Mouse (Mus musculus): ENCODE measurements around the gene Ankub1. TPM values are rescaled to one million over a fixed set of nuclear protein-coding genes. Genes with fewer than 3 reads are reported as not detected.

Gene Ankub1
- total and polyA plus RNA-seq, 2 experiments from 2014 or later = not detected

DNA sequence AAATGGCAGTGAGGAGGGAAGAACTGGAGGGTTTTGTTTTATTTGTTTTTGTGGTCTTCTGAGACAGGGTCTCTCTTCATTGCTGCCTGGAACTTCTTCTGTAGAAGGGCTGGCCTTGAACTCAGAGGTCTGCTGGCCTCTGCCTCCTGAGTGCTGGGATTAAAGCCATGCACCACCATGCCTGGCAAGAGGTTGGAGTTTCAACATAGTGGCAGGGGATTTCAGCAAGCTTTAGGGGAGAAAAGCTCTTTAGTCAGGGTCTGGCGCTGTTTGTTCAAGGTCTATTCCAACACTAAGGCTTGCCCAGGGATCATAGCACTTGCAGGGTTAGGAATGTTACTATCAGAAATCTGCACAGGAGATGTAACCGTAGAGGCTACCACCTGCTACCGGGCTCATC lies 39.0 kb downstream of the Ankub1 start:
- no peak for ATAC-seq (ENCODE audit: insufficient read depth, low read depth)
- H3K27ac ChIP-seq (ENCODE audit: low read depth) = no peak overlapping the region
- 76% methylated on average over 3 of the region's 3 CpGs for WGBS
- no peaks in the 10 kb centered on the region for H3K9me3 ChIP-seq (replicated peaks; ENCODE audit: control insufficient read depth, low read length)
- no peak for DNase-seq (ENCODE audit: low spot score)
- no peak overlapping the region for H3K4me3 ChIP-seq (ENCODE audit: low read depth, low read length)
- H3K27me3 ChIP-seq (ENCODE audit: control insufficient read depth, insufficient read depth, low read length) = no peaks in the 10 kb centered on the region
- peaks cover 7% of the 10 kb centered on the region; the same call in 1 of the 2 replicates for H3K4me1 ChIP-seq (ENCODE audit: control insufficient read depth, insufficient read depth)
- TF ChIP-seq CTCF (IDR thresholded peaks at IDR 0.05; ENCODE audit: low read depth) (no peak), EP300 (IDR thresholded peaks at IDR 0.05; ENCODE audit: low read depth) (no peak)
- 0 out of 2 replicates have a peak, but pooled peaks cover 3% of the 10 kb centered on the region for H3K36me3 ChIP-seq (replicated peaks; ENCODE audit: control insufficient read depth, insufficient read depth, low read length)
- H3K4me2 ChIP-seq (ENCODE audit: low read depth, low read length) = no peak overlapping the region
- H3K9ac ChIP-seq (replicated peaks; ENCODE audit: low read depth, low read length) = no peak overlapping the region

DNA sequence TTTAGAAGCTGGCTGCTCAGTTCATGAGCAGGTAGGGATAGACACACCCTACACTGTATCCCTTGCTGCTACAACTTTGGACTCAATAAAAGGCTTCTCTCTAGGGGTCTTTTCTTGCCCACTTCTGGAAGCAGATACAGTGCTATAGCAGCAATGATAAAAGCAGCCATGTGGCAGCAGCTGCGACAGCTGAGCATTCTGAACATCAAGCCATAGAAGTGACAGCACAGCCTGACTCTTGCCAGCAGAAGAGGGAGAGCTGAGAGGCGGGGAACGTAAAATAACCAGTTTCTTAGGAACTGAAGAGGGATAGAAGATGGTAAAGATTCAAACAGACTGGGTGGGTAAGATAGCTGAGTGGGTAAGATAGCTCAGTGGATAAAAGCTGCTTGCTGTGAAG lies 40.1 kb downstream of the Ankub1 start:
- H3K9ac ChIP-seq (replicated peaks; ENCODE audit: low read depth, low read length) = no peak overlapping the region
- DNase-seq (ENCODE audit: low spot score) (no peak), ATAC-seq (ENCODE audit: insufficient read depth, low read depth) (no peak)
- H3K27me3 ChIP-seq (ENCODE audit: control insufficient read depth, insufficient read depth, low read length) = no peaks in the 10 kb centered on the region
- H3K4me1 ChIP-seq (ENCODE audit: control insufficient read depth, insufficient read depth) = peaks cover 7% of the 10 kb centered on the region; the same call in 1 of the 2 replicates
- WGBS = 78% methylated on average over 3 of the region's 3 CpGs
- H3K4me2 ChIP-seq (ENCODE audit: low read depth, low read length) = no peak overlapping the region
- no peak overlapping the region for H3K27ac ChIP-seq (ENCODE audit: low read depth)
- H3K36me3 ChIP-seq (replicated peaks; ENCODE audit: control insufficient read depth, insufficient read depth, low read length) = 0 out of 2 replicates have a peak, but pooled peaks cover 3% of the 10 kb centered on the region
- no peak overlapping the region for H3K4me3 ChIP-seq (ENCODE audit: low read depth, low read length)
- no peaks in the 10 kb centered on the region for H3K9me3 ChIP-seq (replicated peaks; ENCODE audit: control insufficient read depth, low read length)
- TF ChIP-seq CTCF (IDR thresholded peaks at IDR 0.05; ENCODE audit: low read depth) (no peak), EP300 (IDR thresholded peaks at IDR 0.05; ENCODE audit: low read depth) (no peak)

DNA sequence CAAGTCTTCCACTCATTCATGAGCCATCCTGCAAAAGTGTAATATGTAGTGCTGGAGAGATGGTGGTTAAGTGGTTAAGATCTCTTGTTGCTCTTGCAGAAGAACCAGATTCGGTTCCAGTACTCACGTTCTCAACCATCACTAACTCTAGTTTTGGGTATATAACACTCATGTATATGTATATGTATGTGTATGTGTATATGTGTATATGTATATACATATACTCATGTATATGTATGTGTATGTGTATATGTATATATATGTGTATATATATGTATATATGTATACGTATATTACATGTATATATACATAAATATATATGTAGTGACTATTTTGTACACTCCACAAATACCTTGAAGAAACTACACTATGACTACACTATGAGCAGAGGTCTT lies 40.7 kb downstream of the Ankub1 start:
- WGBS = 63% methylated on average over 3 of the region's 3 CpGs
- H3K4me1 ChIP-seq (ENCODE audit: control insufficient read depth, insufficient read depth) = peaks cover 7% of the 10 kb centered on the region; the same call in 1 of the 2 replicates
- TF ChIP-seq CTCF (IDR thresholded peaks at IDR 0.05; ENCODE audit: low read depth) = no peak
- no peak for TF ChIP-seq EP300 (IDR thresholded peaks at IDR 0.05; ENCODE audit: low read depth)
- H3K9ac ChIP-seq (replicated peaks; ENCODE audit: low read depth, low read length) = peak overlapping the region; percentile 77
- H3K9me3 ChIP-seq (replicated peaks; ENCODE audit: control insufficient read depth, low read length) = no peaks in the 10 kb centered on the region
- 0 out of 2 replicates have a peak, but pooled peaks cover 3% of the 10 kb centered on the region for H3K36me3 ChIP-seq (replicated peaks; ENCODE audit: control insufficient read depth, insufficient read depth, low read length)
- H3K27me3 ChIP-seq (ENCODE audit: control insufficient read depth, insufficient read depth, low read length) = no peaks in the 10 kb centered on the region
- no peak for ATAC-seq (ENCODE audit: insufficient read depth, low read depth)
- H3K4me3 ChIP-seq (ENCODE audit: low read depth, low read length) = peak overlapping the region; percentile 82
- no peak overlapping the region; the same call in 1 of the 2 replicates for H3K27ac ChIP-seq (ENCODE audit: low read depth)
- H3K4me2 ChIP-seq (ENCODE audit: low read depth, low read length) = peak overlapping the region; percentile 84
- DNase-seq (ENCODE audit: low spot score) = no peak

GRCm38 (mm10) chr3:57651231-57651864 lies 41.3 kb downstream of the Ankub1 start, which contains the start of gene Commd2:
Gene Commd2, minus strand, starts transcription at chr3:57651715.
- no peaks in the 10 kb centered on the region for H3K27me3 ChIP-seq (ENCODE audit: control insufficient read depth, insufficient read depth, low read length)
- no peak for TF ChIP-seq CTCF (IDR thresholded peaks at IDR 0.05; ENCODE audit: low read depth)
- no peak for TF ChIP-seq EP300 (IDR thresholded peaks at IDR 0.05; ENCODE audit: low read depth)
- H3K4me2 ChIP-seq (ENCODE audit: low read depth, low read length) = peak within 1 kb of the TSS; percentile 84
- WGBS = under 1% methylated on average over 42 of the region's 42 CpGs
- H3K9ac ChIP-seq (replicated peaks; ENCODE audit: low read depth, low read length) = peak within 1 kb of the TSS; percentile 77
- peaks cover 8% of the 10 kb centered on the region for H3K36me3 ChIP-seq (replicated peaks; ENCODE audit: control insufficient read depth, insufficient read depth, low read length)
- peak within 1 kb of the TSS; percentile 82 for H3K4me3 ChIP-seq (ENCODE audit: low read depth, low read length)
- ATAC-seq (ENCODE audit: insufficient read depth, low read depth) (peak; percentile 96), DNase-seq (ENCODE audit: low spot score) (peak; percentile 62)
- peaks cover 7% of the 10 kb centered on the region; the same call in 1 of the 2 replicates for H3K4me1 ChIP-seq (ENCODE audit: control insufficient read depth, insufficient read depth)
- no peaks in the 10 kb centered on the region for H3K9me3 ChIP-seq (replicated peaks; ENCODE audit: control insufficient read depth, low read length)
- peak within 1 kb of the TSS; percentile 81 for H3K27ac ChIP-seq (ENCODE audit: low read depth)

DNA sequence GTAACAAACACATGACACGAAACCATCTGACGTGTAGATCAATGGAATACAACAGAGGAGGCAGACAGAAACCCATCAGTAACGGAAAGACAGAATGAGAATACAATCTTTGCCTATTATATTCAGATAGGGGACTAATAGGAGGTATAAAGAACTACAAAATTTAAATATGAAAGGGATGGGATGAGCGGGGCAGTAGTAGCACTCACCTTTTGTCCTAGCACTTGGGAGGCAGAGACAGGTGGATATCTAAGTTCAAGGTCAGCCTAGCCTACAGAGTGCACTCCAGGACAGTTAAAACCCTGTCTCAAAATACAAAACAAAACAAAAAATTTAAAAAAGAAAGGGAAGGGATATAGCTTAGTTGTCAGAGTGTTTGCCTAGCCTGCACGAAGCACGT lies 49.4 kb downstream of the Ankub1 start:
- ATAC-seq (ENCODE audit: insufficient read depth, low read depth) (no peak), DNase-seq (ENCODE audit: low spot score) (no peak)
- H3K36me3 ChIP-seq (replicated peaks; ENCODE audit: control insufficient read depth, insufficient read depth, low read length) = peaks cover 20% of the 10 kb centered on the region
- TF ChIP-seq CTCF (IDR thresholded peaks at IDR 0.05; ENCODE audit: low read depth) (no peak), EP300 (IDR thresholded peaks at IDR 0.05; ENCODE audit: low read depth) (no peak)
- H3K9ac ChIP-seq (replicated peaks; ENCODE audit: low read depth, low read length) = no peak overlapping the region
- H3K4me1 ChIP-seq (ENCODE audit: control insufficient read depth, insufficient read depth) = no peaks in the 10 kb centered on the region
- no peak overlapping the region for H3K4me3 ChIP-seq (ENCODE audit: low read depth, low read length)
- no peak overlapping the region for H3K4me2 ChIP-seq (ENCODE audit: low read depth, low read length)
- H3K9me3 ChIP-seq (replicated peaks; ENCODE audit: control insufficient read depth, low read length) = no peaks in the 10 kb centered on the region
- H3K27me3 ChIP-seq (ENCODE audit: control insufficient read depth, insufficient read depth, low read length) = no peaks in the 10 kb centered on the region
- 92% methylated on average over 6 of the region's 6 CpGs for WGBS
- H3K27ac ChIP-seq (ENCODE audit: low read depth) = no peak overlapping the region

All from heart, postnatal 0 days (tissue).